Mouse (Mus musculus): Measurements from ENCODE around the gene Myo9b. TPM values are rescaled to one million over a fixed set of nuclear protein-coding genes. Genes with fewer than 3 reads are reported as not detected.
"Not testable (repeated sequence)": the region's sequence is repeated elsewhere in the genome, so short reads cannot be mapped to it uniquely, and the experiment has no call there.

Myo9b gene
- total RNA-seq, 1 experiment: 36.1 TPM

DNA sequence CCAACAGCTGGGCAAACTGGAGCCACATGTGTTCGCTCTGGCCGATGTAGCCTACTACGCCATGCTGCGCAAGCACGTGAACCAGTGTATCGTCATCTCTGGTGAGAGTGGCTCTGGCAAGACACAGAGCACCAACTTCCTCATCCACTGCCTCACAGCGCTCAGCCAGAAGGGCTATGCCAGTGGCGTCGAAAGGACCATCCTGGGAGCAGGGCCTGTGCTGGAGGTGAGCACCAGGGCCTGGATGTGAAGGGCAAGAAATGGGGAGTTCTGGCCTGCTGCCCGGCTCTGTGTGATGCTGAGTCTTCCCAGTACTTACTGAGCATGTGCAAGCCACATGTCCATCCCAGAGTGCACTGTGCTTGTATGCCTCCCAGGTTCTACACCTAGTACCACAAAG, 18.4 kb downstream of the Myo9b start:
- no peak for DNase-seq (ENCODE audit: low read depth, low spot score)
- Histone ChIP-seq H3K27ac (ENCODE audit: insufficient read depth, low read depth, low read length, poor library complexity, severe bottlenecking) (no peak overlapping the region), H3K4me1 (ENCODE audit: control insufficient read depth in 2 of 2, insufficient read depth in 2 of 2, low read length in 2 of 2, poor library complexity in 1 of 2) (peaks cover 0 to 6% of the 10 kb centered on the region in 2 experiments; a peak in 1 of 4 replicates), H3K9me3 (ENCODE audit: control insufficient read depth, insufficient read depth, low read depth, low read length) (no peaks in the 10 kb centered on the region), H3K4me3 (ENCODE audit: insufficient read depth in 1 of 2, low read depth in 1 of 2, low read length in 2 of 2, poor library complexity in 1 of 2, severe bottlenecking in 1 of 2) (no peak overlapping the region), H3K36me3 (ENCODE audit: control insufficient read depth, insufficient read depth, low read length, poor library complexity, severe bottlenecking) (peaks cover 18% of the 10 kb centered on the region; the same call in 1 of the 2 replicates), H3K9ac (ENCODE audit: insufficient read depth, low read depth, low read length, poor library complexity, severe bottlenecking) (no peak overlapping the region)
- no peak for TF ChIP-seq ZC3H11A (IDR thresholded peaks at IDR 0.05; ENCODE audit: borderline replicate concordance, low read depth, low read length)
- in situ Hi-C loops (cut with MboI; ENCODE audit: low sequenced_read_pairs in 2 of 2, unreplicated experiment in 2 of 2): no loop called here

DNA sequence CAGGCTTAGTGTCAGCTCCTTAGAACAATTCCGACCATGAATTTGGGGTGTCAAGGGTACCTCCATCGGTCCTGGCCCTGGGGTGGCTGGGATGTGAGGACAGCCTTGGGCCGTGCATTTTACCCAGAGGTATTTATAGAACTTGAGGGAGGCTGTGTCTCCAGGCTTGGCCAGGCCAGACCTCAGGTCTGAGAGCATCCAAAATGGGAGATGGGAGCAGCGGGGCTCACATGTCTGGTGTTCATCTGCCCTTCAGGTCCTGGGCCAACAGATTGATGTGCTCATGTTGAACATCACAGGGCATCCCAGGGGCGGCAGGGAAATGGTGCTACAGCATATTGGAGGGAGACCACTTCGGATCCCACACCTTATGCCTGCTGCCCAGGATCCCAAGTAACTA, 18.8 kb downstream of the Myo9b start:
- Histone ChIP-seq H3K36me3 (ENCODE audit: control insufficient read depth, insufficient read depth, low read length, poor library complexity, severe bottlenecking) (peaks cover 18% of the 10 kb centered on the region; the same call in 1 of the 2 replicates), H3K4me3 (ENCODE audit: insufficient read depth in 1 of 2, low read depth in 1 of 2, low read length in 2 of 2, poor library complexity in 1 of 2, severe bottlenecking in 1 of 2) (no peak overlapping the region)

DNA sequence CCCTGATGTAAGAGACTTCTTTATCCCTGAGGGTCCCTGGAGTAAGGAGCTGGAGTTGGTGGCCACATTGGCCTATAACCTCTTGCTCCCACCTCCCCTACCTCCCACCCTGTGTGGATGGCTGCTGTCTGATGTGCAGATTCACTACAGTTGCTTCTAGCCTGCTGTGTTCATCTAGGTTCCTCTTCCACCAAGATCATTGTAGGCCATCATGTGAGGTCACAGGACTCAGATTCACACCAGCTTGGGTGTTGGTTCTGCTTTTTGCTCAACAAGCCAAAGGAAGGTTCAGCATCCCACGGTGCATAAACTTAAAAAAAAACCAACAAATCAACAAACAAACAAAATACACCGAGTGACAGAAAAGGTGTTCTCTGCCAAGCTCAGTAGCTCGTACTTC, 21.4 kb downstream of the Myo9b start:
- H3K27ac ChIP-seq (ENCODE audit: insufficient read depth, low read depth, low read length, poor library complexity, severe bottlenecking); H3K9me3 ChIP-seq (ENCODE audit: control insufficient read depth, insufficient read depth, low read depth, low read length); in situ Hi-C loops (cut with MboI; ENCODE audit: low sequenced_read_pairs in 2 of 2, unreplicated experiment in 2 of 2); H3K4me1 ChIP-seq (ENCODE audit: control insufficient read depth in 2 of 2, insufficient read depth in 2 of 2, low read length in 2 of 2, poor library complexity in 1 of 2); H3K4me3 ChIP-seq (ENCODE audit: insufficient read depth in 1 of 2, low read depth in 1 of 2, low read length in 2 of 2, poor library complexity in 1 of 2, severe bottlenecking in 1 of 2); DNase-seq (ENCODE audit: low read depth, low spot score); H3K9ac ChIP-seq (ENCODE audit: insufficient read depth, low read depth, low read length, poor library complexity, severe bottlenecking): not testable (repeated sequence)
- H3K36me3 ChIP-seq (ENCODE audit: control insufficient read depth, insufficient read depth, low read length, poor library complexity, severe bottlenecking): peaks cover 18% of the 10 kb centered on the region; the same call in 1 of the 2 replicates

More for the DNA sequence above, 18.8 kb downstream of the Myo9b start:
- no peak overlapping the region for H3K9ac ChIP-seq (ENCODE audit: insufficient read depth, low read depth, low read length, poor library complexity, severe bottlenecking)
- TF ChIP-seq CHD2 (IDR thresholded peaks at IDR 0.05; ENCODE audit: low read depth, low read length): no peak
- no peak for TF ChIP-seq HCFC1 (IDR thresholded peaks at IDR 0.05; ENCODE audit: borderline replicate concordance, insufficient read depth, low read length)
- no peak for TF ChIP-seq ZC3H11A (IDR thresholded peaks at IDR 0.05; ENCODE audit: borderline replicate concordance, low read depth, low read length)
- TF ChIP-seq ZNF384 (IDR thresholded peaks at IDR 0.05; ENCODE audit: low read depth, low read length): no peak
- H3K27ac ChIP-seq (ENCODE audit: insufficient read depth, low read depth, low read length, poor library complexity, severe bottlenecking): no peak overlapping the region
- H3K9me3 ChIP-seq (ENCODE audit: control insufficient read depth, insufficient read depth, low read depth, low read length): no peaks in the 10 kb centered on the region
- DNase-seq (ENCODE audit: low read depth, low spot score): no peak
- in situ Hi-C loops (cut with MboI; ENCODE audit: low sequenced_read_pairs in 2 of 2, unreplicated experiment in 2 of 2): no loop called here
- H3K4me1 ChIP-seq (ENCODE audit: control insufficient read depth in 2 of 2, insufficient read depth in 2 of 2, low read length in 2 of 2, poor library complexity in 1 of 2): peaks cover 0 to 6% of the 10 kb centered on the region in 2 experiments; a peak in 1 of 4 replicates

DNA sequence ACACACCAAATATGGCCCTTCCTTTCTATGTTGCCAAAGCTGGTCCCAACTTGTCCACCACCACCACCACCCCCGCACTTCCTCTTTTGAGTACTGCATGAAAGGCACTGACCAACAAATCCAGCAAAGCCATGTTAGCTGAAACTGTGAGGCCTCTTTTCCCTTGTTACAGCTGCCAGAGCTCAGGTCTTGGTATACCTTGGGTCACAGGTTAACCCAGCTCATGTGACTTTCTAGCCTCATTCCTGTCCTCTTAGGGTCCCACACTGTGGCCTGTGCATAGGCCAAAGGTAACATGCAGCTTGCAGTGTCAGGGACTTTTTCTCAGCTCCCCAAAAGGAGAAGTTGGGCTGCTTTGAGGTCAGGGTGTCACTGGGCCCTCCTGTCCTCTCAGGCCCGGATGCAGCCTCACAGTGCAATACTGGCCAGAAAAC, 23.7 kb downstream of the Myo9b start:
- Histone ChIP-seq H3K36me3 (ENCODE audit: control insufficient read depth, insufficient read depth, low read length, poor library complexity, severe bottlenecking) (peaks cover 3% of the 10 kb centered on the region; the same call in 1 of the 2 replicates), H3K27ac (ENCODE audit: insufficient read depth, low read depth, low read length, poor library complexity, severe bottlenecking) (no peak overlapping the region), H3K9ac (ENCODE audit: insufficient read depth, low read depth, low read length, poor library complexity, severe bottlenecking) (no peak overlapping the region), H3K4me1 (ENCODE audit: control insufficient read depth in 2 of 2, insufficient read depth in 2 of 2, low read length in 2 of 2, poor library complexity in 1 of 2) (no peaks in the 10 kb centered on the region), H3K9me3 (ENCODE audit: control insufficient read depth, insufficient read depth, low read depth, low read length) (no peaks in the 10 kb centered on the region), H3K4me3 (ENCODE audit: insufficient read depth in 1 of 2, low read depth in 1 of 2, low read length in 2 of 2, poor library complexity in 1 of 2, severe bottlenecking in 1 of 2) (no peak overlapping the region)
- TF ChIP-seq ZNF384 (IDR thresholded peaks at IDR 0.05; ENCODE audit: low read depth, low read length) (no peak), ZC3H11A (IDR thresholded peaks at IDR 0.05; ENCODE audit: borderline replicate concordance, low read depth, low read length) (no peak), HCFC1 (IDR thresholded peaks at IDR 0.05; ENCODE audit: borderline replicate concordance, insufficient read depth, low read length) (no peak), MAFK (IDR thresholded peaks at IDR 0.05; ENCODE audit: insufficient read depth, low read depth, low read length) (no peak), CHD2 (IDR thresholded peaks at IDR 0.05; ENCODE audit: low read depth, low read length) (no peak)
- in situ Hi-C loops (cut with MboI; ENCODE audit: low sequenced_read_pairs in 2 of 2, unreplicated experiment in 2 of 2): no loop called here
- DNase-seq (ENCODE audit: low read depth, low spot score): no peak

DNA sequence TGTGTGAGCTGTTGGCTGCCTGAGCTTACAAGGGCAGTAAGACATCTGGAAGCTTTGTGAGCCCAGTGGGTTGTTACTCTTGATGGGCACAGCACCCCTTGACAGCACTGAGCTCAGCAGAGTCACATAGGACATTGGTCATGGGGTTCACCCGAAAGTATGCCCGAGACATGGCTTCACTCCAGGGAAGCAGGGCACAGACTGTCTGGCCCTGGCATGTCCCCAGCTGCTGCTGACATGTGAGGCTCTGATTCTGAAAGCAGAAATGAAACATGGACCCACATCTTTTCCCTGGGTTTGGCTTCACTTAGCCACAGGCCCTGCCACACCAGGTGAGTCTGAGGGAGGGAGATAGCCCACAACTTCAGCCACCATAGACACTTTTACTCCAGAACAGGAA, 24.3 kb downstream of the Myo9b start:
- no peak overlapping the region for H3K4me3 ChIP-seq (ENCODE audit: insufficient read depth in 1 of 2, low read depth in 1 of 2, low read length in 2 of 2, poor library complexity in 1 of 2, severe bottlenecking in 1 of 2)
- TF ChIP-seq CHD2 (IDR thresholded peaks at IDR 0.05; ENCODE audit: low read depth, low read length) (no peak), ZNF384 (IDR thresholded peaks at IDR 0.05; ENCODE audit: low read depth, low read length) (no peak), HCFC1 (IDR thresholded peaks at IDR 0.05; ENCODE audit: borderline replicate concordance, insufficient read depth, low read length) (no peak), MAFK (IDR thresholded peaks at IDR 0.05; ENCODE audit: insufficient read depth, low read depth, low read length) (no peak), ZC3H11A (IDR thresholded peaks at IDR 0.05; ENCODE audit: borderline replicate concordance, low read depth, low read length) (no peak)
- no peaks in the 10 kb centered on the region for H3K4me1 ChIP-seq (ENCODE audit: control insufficient read depth in 2 of 2, insufficient read depth in 2 of 2, low read length in 2 of 2, poor library complexity in 1 of 2)
- no peaks in the 10 kb centered on the region; the same call in 1 of the 2 replicates for H3K36me3 ChIP-seq (ENCODE audit: control insufficient read depth, insufficient read depth, low read length, poor library complexity, severe bottlenecking)
- no peaks in the 10 kb centered on the region for H3K9me3 ChIP-seq (ENCODE audit: control insufficient read depth, insufficient read depth, low read depth, low read length)
- H3K27ac ChIP-seq (ENCODE audit: insufficient read depth, low read depth, low read length, poor library complexity, severe bottlenecking): no peak overlapping the region
- no peak for DNase-seq (ENCODE audit: low read depth, low spot score)
- in situ Hi-C loops (cut with MboI; ENCODE audit: low sequenced_read_pairs in 2 of 2, unreplicated experiment in 2 of 2): no loop called here
- H3K9ac ChIP-seq (ENCODE audit: insufficient read depth, low read depth, low read length, poor library complexity, severe bottlenecking): no peak overlapping the region
